Mouse (Mus musculus) olfactory bulb, adult 2 months (tissue): ENCODE results near the gene Cyp2d40.

Experiments
- CTCF ChIP-seq: fragments of 200-500 bp; IDR thresholded peaks from 2 replicates; pipeline ENCODE4 v1.5.1; 2012; ENCODE audit warnings: low read depth, mild to moderate bottlenecking, low read length, moderate library complexity; ENCODE audit not compliant: insufficient read depth
- POLR2A ChIP-seq: fragments of 200-500 bp; IDR thresholded peaks from 2 replicates; pipeline ENCODE4 v1.6.1; 2012; ENCODE audit warnings: mild to moderate bottlenecking, low read depth, low read length, moderate library complexity; ENCODE audit not compliant: insufficient read depth

DNA sequence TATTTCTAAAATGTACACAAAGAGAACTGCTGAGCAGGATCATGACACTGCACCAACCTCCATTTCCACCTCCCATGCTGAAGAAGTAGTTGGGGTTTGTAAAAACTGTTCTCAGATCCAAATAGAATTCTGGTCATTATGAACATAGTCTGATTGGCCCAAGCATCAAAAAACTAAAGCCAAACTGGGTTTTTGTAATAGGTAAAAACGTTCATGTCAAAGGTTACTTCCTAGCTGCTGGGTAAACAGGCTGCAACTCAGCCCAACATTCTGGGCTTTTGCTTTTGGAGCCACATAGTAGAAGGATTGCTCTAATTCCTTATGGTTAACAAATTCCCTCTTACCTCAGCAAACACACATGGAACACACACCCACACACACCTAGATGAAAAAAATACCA lies 15.8 kb downstream of the Cyp2d40 start:
- TF ChIP-seq POLR2A = no peak
- no peak for TF ChIP-seq CTCF
